10 mouse cellular contexts compared by ENCODE assay signal in genomic region chr5:107355801-107356200, GRCm38 (mm10). TPM values are rescaled to one million over a fixed set of nuclear protein-coding genes. Genes with fewer than 3 reads are reported as not detected.
DNase-seq lines count a peak whose midpoint lies in the region; ATAC-seq and TF ChIP-seq lines count a peak whose summit lies in the region.
"Had no signal": no experiment of that assay in that cellular context is flagged by ENCODE, and none has a peak within 500 bp of the region (broad histone marks: within the 10 kb centered on the region; RNA-seq: fewer than 3 reads in every experiment).

No protein-coding gene starts in this region.

- TF ChIP-seq CTCF in heart, adult 2 months (IDR thresholded peaks at IDR 0.05), result no peak

- no peak overlapping the region for H3K4me2 ChIP-seq in heart, embryonic 11.5 days
- H3K4me2 ChIP-seq in forebrain, embryonic 11.5 days (ENCODE audit: low read depth, low read length, severe bottlenecking), result no peak overlapping the region
- H3K4me2 ChIP-seq: hindbrain, embryonic 15.5 days had no signal

- H3K9ac ChIP-seq in heart, adult 2 months (ENCODE audit: low read depth, low read length), result no peak overlapping the region
- no peak overlapping the region for H3K9ac ChIP-seq in heart, embryonic 11.5 days (ENCODE audit: low read depth, low read length)
- no peak overlapping the region for H3K9ac ChIP-seq in forebrain, embryonic 11.5 days (ENCODE audit: low read length)
- H3K9ac ChIP-seq: hindbrain, embryonic 15.5 days had no signal

- no peak for TF ChIP-seq EP300 in heart, adult 2 months (IDR thresholded peaks at IDR 0.05; ENCODE audit: insufficient read depth, low read depth, low read length)

- H3K4me1 ChIP-seq in heart, adult 2 months (ENCODE audit: control insufficient read depth, insufficient read depth, low read length), result no peaks in the 10 kb centered on the region; the same call in 1 of the 2 replicates
- H3K4me1 ChIP-seq in heart, embryonic 11.5 days (ENCODE audit: control insufficient read depth, insufficient read depth, low read length), result no peaks in the 10 kb centered on the region
- no peaks in the 10 kb centered on the region for H3K4me1 ChIP-seq in forebrain, embryonic 11.5 days (replicated peaks; ENCODE audit: control insufficient read depth, insufficient read depth, low read length)

- TF ChIP-seq POLR2A in heart, adult 2 months (IDR thresholded peaks at IDR 0.05; ENCODE audit: insufficient read depth, low read depth, low read length), result no peak

- peak; percentile 34 to 50 for DNase-seq in heart, adult 2 months
- DNase-seq in brain, adult 2 months (ENCODE audit: low read depth, low spot score), result peak; percentile 80
- DNase-seq in heart, postnatal 4 days, result peak; percentile 27
- peak; percentile 65 to 74 for DNase-seq in thymus, postnatal 10 days (ENCODE audit: low spot score in 2 of 2)
- no peak for DNase-seq in B cell, adult 2 months
- no peak for DNase-seq in forebrain, embryonic 11.5 days (ENCODE audit: low spot score)
- DNase-seq in layer of hippocampus, adult 18-20 months (ENCODE audit: low spot score in 2 of 2), result no peak
- DNase-seq: kidney, postnatal 14 days had no signal

- H3K27ac ChIP-seq in heart, adult 2 months, result no peak overlapping the region
- H3K27ac ChIP-seq in heart, embryonic 11.5 days (ENCODE audit: low read depth, low read length), result no peak overlapping the region
- no peak overlapping the region for H3K27ac ChIP-seq in forebrain, embryonic 11.5 days (ENCODE audit: low read depth, low read length)
- H3K27ac ChIP-seq: hindbrain, embryonic 15.5 days had no signal

- no peaks in the 10 kb centered on the region for H3K9me3 ChIP-seq in heart, embryonic 11.5 days (replicated peaks; ENCODE audit: control insufficient read depth, low read length)
- H3K9me3 ChIP-seq in forebrain, embryonic 11.5 days (ENCODE audit: control insufficient read depth, low read length), result no peaks in the 10 kb centered on the region
- H3K9me3 ChIP-seq: hindbrain, embryonic 15.5 days had no signal

- WGBS in heart, adult 2 months, result 0% methylated on average over 1 of the region's 1 CpGs
- WGBS in heart, embryonic 11.5 days (ENCODE audit: insufficient replicate concordance), result 44% methylated on average over 1 of the region's 1 CpGs
- WGBS in forebrain, embryonic 11.5 days, result 54% methylated on average over 1 of the region's 1 CpGs

- no peaks in the 10 kb centered on the region for H3K27me3 ChIP-seq in heart, adult 2 months (ENCODE audit: control insufficient read depth, insufficient read depth, low read length)
- no peaks in the 10 kb centered on the region for H3K27me3 ChIP-seq in heart, embryonic 11.5 days (ENCODE audit: control insufficient read depth, insufficient read depth, low read length)
- H3K27me3 ChIP-seq in forebrain, embryonic 11.5 days (ENCODE audit: control insufficient read depth, insufficient read depth, low read length), result no peaks in the 10 kb centered on the region
- H3K27me3 ChIP-seq: hindbrain, embryonic 15.5 days had no signal

- H3K4me3 ChIP-seq in heart, adult 2 months, result no peak overlapping the region
- no peak overlapping the region for H3K4me3 ChIP-seq in heart, embryonic 11.5 days (ENCODE audit: low read depth, low read length)
- H3K4me3 ChIP-seq in forebrain, embryonic 11.5 days (ENCODE audit: low read depth, low read length), result no peak overlapping the region
- H3K4me3 ChIP-seq: hindbrain, embryonic 15.5 days had no signal

- no peaks in the 10 kb centered on the region for H3K79me2 ChIP-seq in heart, adult 2 months (replicated peaks; ENCODE audit: control insufficient read depth, insufficient read depth, low read length)

- H3K36me3 ChIP-seq in heart, adult 2 months (ENCODE audit: control insufficient read depth, insufficient read depth, low read length), result no peaks in the 10 kb centered on the region
- no peaks in the 10 kb centered on the region for H3K36me3 ChIP-seq in heart, embryonic 11.5 days (ENCODE audit: control insufficient read depth, insufficient read depth, low read length)
- H3K36me3 ChIP-seq in forebrain, embryonic 11.5 days (ENCODE audit: control insufficient read depth, insufficient read depth, low read length), result no peaks in the 10 kb centered on the region
- H3K36me3 ChIP-seq: hindbrain, embryonic 15.5 days had no signal

- no peak for ATAC-seq in heart, embryonic 11.5 days (replicated peaks; ENCODE audit: insufficient number of reproducible peaks, low FRiP score, low TSS enrichment)
- ATAC-seq in forebrain, embryonic 11.5 days (replicated peaks; ENCODE audit: low FRiP score), result no peak

- intact Hi-C loops in heart, adult 2 months (cut with DNase I), result loop anchor here (5.0 kb wide), 1 partner anchor 82 kb away; the partner anchor contains the start of gene Btbd8

RNA-seq across cellular contexts. Expression of gene Brdt, which starts 24.8 kb away (rescaled TPM):
- under 1 TPM; 0.30 to 0.47 TPM for total RNA-seq in heart, adult 2 months (2021)
- polyA plus RNA-seq in heart, adult 2 months (2012; rRNA removed), result 0.18 and 0.38 TPM in 2 replicates
- polyA plus RNA-seq in heart, embryonic 11.5 days (2014; fragmentation: Nextera tagmentation; extraction: Ambion mirVana), result 0.87 and 0.94 TPM in 2 replicates
- total RNA-seq in heart, postnatal 4 days (2021), result 1 to 10 TPM; 1.6 to 1.7 TPM
- polyA plus RNA-seq in forebrain, embryonic 11.5 days (2014; fragmentation: Nextera tagmentation; extraction: Ambion mirVana), result 1.1 and 1.2 TPM in 2 replicates
- total RNA-seq in layer of hippocampus, adult 18-20 months (2021), result 10 to 100 TPM; 15.5 to 16.2 TPM

RNA-seq across cellular contexts. Expression of gene Ephx4, which starts 46.7 kb away (rescaled TPM):
- total RNA-seq in heart, adult 2 months (2021), result under 1 TPM; 0.23 to 0.26 TPM
- 0.35 and 0.45 TPM in 2 replicates for polyA plus RNA-seq in heart, adult 2 months (2012; rRNA removed)
- 0.29 and 0.56 TPM in 2 replicates for polyA plus RNA-seq in heart, embryonic 11.5 days (2014; fragmentation: Nextera tagmentation; extraction: Ambion mirVana)
- under 1 TPM; 0.36 to 0.62 TPM for total RNA-seq in heart, postnatal 4 days (2021)
- 0.95 and 1.1 TPM in 2 replicates for polyA plus RNA-seq in forebrain, embryonic 11.5 days (2014; fragmentation: Nextera tagmentation; extraction: Ambion mirVana)
- 10 to 100 TPM; 59.1 to 60.8 TPM for total RNA-seq in layer of hippocampus, adult 18-20 months (2021)

Comparison
In these comparisons a context has a peak if more than half of its experiments do, and no peak if none do; other contexts are left out.
1. DNase-seq: peak in heart, adult 2 months (2 of 2), brain, adult 2 months (single experiment), heart, postnatal 4 days (single experiment) and thymus, postnatal 10 days (2 of 2); none in B cell, adult 2 months (0 of 2), forebrain, embryonic 11.5 days (single experiment) and layer of hippocampus, adult 18-20 months (0 of 2).
2. RNA of gene Brdt, which starts 24.8 kb away (total RNA-seq): 15.5 to 16.2 TPM in layer of hippocampus, adult 18-20 months; 1.6 to 1.7 TPM in heart, postnatal 4 days and 0.30 to 0.47 TPM in heart, adult 2 months; every median in the first group is over 4 times any median in the second.
3. RNA of gene Ephx4, which starts 46.7 kb away (total RNA-seq): 59.1 to 60.8 TPM in layer of hippocampus, adult 18-20 months; 0.36 to 0.62 TPM in heart, postnatal 4 days and 0.23 to 0.26 TPM in heart, adult 2 months; every median in the first group is over 10 times any median in the second.